ENCODE assay signal across 18 mouse cellular contexts in the genomic region with DNA sequence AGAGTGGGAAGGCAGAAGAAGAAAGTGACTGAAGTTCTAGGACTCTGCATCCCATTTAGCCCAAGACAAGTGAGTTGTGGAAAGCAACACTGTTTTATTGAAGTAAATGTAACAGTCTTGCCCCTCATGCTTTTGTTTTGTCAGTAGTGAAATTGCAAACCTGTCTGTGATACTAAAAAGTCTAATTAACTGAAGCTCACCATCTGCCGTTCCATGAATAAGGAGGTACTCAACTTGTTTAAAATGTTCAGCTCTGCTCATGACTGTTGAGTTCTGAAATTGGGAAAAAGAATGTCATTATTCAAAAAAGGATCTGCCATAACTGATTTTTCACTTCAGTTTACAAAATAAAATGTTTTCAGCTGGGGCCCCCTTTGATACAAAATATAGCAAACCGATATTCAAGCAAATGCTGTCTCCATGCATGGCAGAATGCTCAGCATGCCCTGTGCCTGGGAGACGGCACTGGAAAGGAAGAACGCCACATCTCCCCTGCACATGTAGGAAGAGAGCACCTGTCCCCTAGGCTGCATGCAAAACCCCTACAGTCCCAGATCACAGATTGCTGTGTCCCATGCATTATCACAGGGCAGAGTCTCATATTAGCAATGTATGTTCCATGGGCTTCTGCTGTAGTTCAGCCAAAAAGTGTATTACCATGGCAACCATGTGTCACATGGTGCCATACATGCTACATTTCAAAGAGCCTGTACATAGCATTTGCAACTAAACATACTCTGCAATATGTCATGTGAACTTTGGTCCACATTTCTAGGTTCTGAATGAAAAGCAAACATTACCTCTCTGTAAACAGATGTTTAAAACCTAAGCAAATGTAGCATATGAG.
DNase-seq lines count a peak whose midpoint lies in the region; ATAC-seq and TF ChIP-seq lines count a peak whose summit lies in the region.
"Had no signal": no experiment of that assay in that cellular context is flagged by ENCODE, and none has a peak within 500 bp of the region (broad histone marks: within the 10 kb centered on the region; RNA-seq: fewer than 3 reads in every experiment).

No protein-coding gene starts in this region.

- peak; percentile 62 for ATAC-seq in forebrain, embryonic 13.5 days
- no peak for ATAC-seq in forebrain, embryonic 12.5 days (ENCODE audit: low FRiP score)
- peak; percentile 54 for ATAC-seq in forebrain, embryonic 16.5 days

- no peak overlapping the region for H3K4me2 ChIP-seq in forebrain, embryonic 13.5 days
- no peak overlapping the region for H3K4me2 ChIP-seq in forebrain, embryonic 12.5 days
- H3K4me2 ChIP-seq in forebrain, embryonic 16.5 days (ENCODE audit: low read length), result peak overlapping the region; percentile 16; the same call in 1 of the 2 replicates
- H3K4me2 ChIP-seq: embryonic facial prominence, embryonic 13.5 days; liver, embryonic 15.5 days; midbrain, embryonic 12.5 days had no signal

- no peak for DNase-seq in left cerebral cortex, adult 2 months (ENCODE audit: extremely low spot score in 1 of 2, low spot score in 2 of 2)
- no peak for DNase-seq in left cerebral cortex, postnatal 36 days (ENCODE audit: low spot score in 2 of 2)
- DNase-seq in CD4-positive, CD25-positive, alpha-beta regulatory T cell, adult 2 months (ENCODE audit: low read depth, low spot score), result peak; percentile 41
- DNase-seq in adrenal gland, postnatal 14 days, result no peak
- DNase-seq in adrenal gland, adult 18-20 months (ENCODE audit: low spot score in 2 of 2), result no peak
- DNase-seq: adrenal gland, adult 8-10 months; cerebellum, adult 2 months; heart, adult 18-20 months; heart, postnatal 4 days; lung, postnatal 14 days; spleen, adult 18-20 months had no signal

- H3K9ac ChIP-seq in forebrain, embryonic 13.5 days, result no peak overlapping the region
- H3K9ac ChIP-seq in forebrain, embryonic 12.5 days, result no peak overlapping the region
- H3K9ac ChIP-seq in forebrain, embryonic 16.5 days (replicated peaks; ENCODE audit: low read depth, low read length), result no peak overlapping the region
- H3K9ac ChIP-seq: embryonic facial prominence, embryonic 13.5 days; liver, embryonic 15.5 days; midbrain, embryonic 12.5 days had no signal

- H3K27ac ChIP-seq in forebrain, embryonic 13.5 days, result peak overlapping the region; percentile 35
- no peak overlapping the region for H3K27ac ChIP-seq in forebrain, embryonic 12.5 days
- H3K27ac ChIP-seq in left cerebral cortex, adult 2 months, result peak overlapping the region; percentile 28
- H3K27ac ChIP-seq in forebrain, embryonic 16.5 days (ENCODE audit: low read length), result peak overlapping the region; percentile 88
- H3K27ac ChIP-seq: embryonic facial prominence, embryonic 13.5 days; liver, embryonic 15.5 days; midbrain, embryonic 12.5 days had no signal

- WGBS in forebrain, embryonic 13.5 days, result 72% methylated on average over 4 of the region's 4 CpGs
- 77% methylated on average over 4 of the region's 4 CpGs for WGBS in forebrain, embryonic 12.5 days
- WGBS in forebrain, embryonic 16.5 days, result 58% methylated on average over 4 of the region's 4 CpGs

- H3K4me3 ChIP-seq in forebrain, embryonic 13.5 days, result no peak overlapping the region
- no peak overlapping the region for H3K4me3 ChIP-seq in forebrain, embryonic 12.5 days (replicated peaks)
- no peak overlapping the region for H3K4me3 ChIP-seq in left cerebral cortex, adult 2 months
- no peak overlapping the region for H3K4me3 ChIP-seq in forebrain, embryonic 16.5 days (replicated peaks; ENCODE audit: low read length)
- H3K4me3 ChIP-seq: embryonic facial prominence, embryonic 13.5 days; liver, embryonic 15.5 days; midbrain, embryonic 12.5 days had no signal

- intact Hi-C loops in left cerebral cortex, adult 2 months (cut with DNase I), result no loop called here
- intact Hi-C loops in left cerebral cortex, postnatal 36 days (cut with DNase I), result no loop called here

- H3K36me3 ChIP-seq in forebrain, embryonic 13.5 days (ENCODE audit: poor library complexity, severe bottlenecking), result no peaks in the 10 kb centered on the region
- no peaks in the 10 kb centered on the region for H3K36me3 ChIP-seq in forebrain, embryonic 12.5 days (replicated peaks)
- H3K36me3 ChIP-seq in forebrain, embryonic 16.5 days (ENCODE audit: control insufficient read depth, insufficient read depth), result no peaks in the 10 kb centered on the region
- H3K36me3 ChIP-seq: embryonic facial prominence, embryonic 13.5 days; liver, embryonic 15.5 days; midbrain, embryonic 12.5 days had no signal

- no peak for TF ChIP-seq CTCF in left cerebral cortex, adult 2 months (IDR thresholded peaks at IDR 0.05)

- H3K27me3 ChIP-seq in forebrain, embryonic 13.5 days, result no peaks in the 10 kb centered on the region
- no peaks in the 10 kb centered on the region for H3K27me3 ChIP-seq in forebrain, embryonic 12.5 days
- no peaks in the 10 kb centered on the region for H3K27me3 ChIP-seq in forebrain, embryonic 16.5 days (replicated peaks; ENCODE audit: control insufficient read depth, insufficient read depth, low read length)
- H3K27me3 ChIP-seq: CH12.LX; embryonic facial prominence, embryonic 13.5 days; liver, embryonic 15.5 days; midbrain, embryonic 12.5 days had no signal

- peaks cover 17% of the 10 kb centered on the region for H3K4me1 ChIP-seq in forebrain, embryonic 13.5 days
- no peaks in the 10 kb centered on the region for H3K4me1 ChIP-seq in forebrain, embryonic 12.5 days
- H3K4me1 ChIP-seq in forebrain, embryonic 16.5 days (replicated peaks; ENCODE audit: control insufficient read depth, insufficient read depth, low read length), result peaks cover 35% of the 10 kb centered on the region
- H3K4me1 ChIP-seq: liver, embryonic 15.5 days; midbrain, embryonic 12.5 days had no signal

- no peaks in the 10 kb centered on the region for H3K9me3 ChIP-seq in forebrain, embryonic 13.5 days (replicated peaks)
- H3K9me3 ChIP-seq in forebrain, embryonic 12.5 days, result no peaks in the 10 kb centered on the region
- H3K9me3 ChIP-seq in forebrain, embryonic 16.5 days (ENCODE audit: control insufficient read depth, low read length), result no peaks in the 10 kb centered on the region
- H3K9me3 ChIP-seq: embryonic facial prominence, embryonic 13.5 days; liver, embryonic 15.5 days; midbrain, embryonic 12.5 days had no signal
